Mouse (Mus musculus) midbrain, embryonic 16.5 days (tissue): ENCODE measurements around the gene Psmb2. TPM values are rescaled to one million over a fixed set of nuclear protein-coding genes. Genes with fewer than 3 reads are reported as not detected.

ENCODE experiments used
- ATAC-seq: fragments of 200-750 bp; cut with Nextera tagmentation; 2 replicates; pipeline ENCODE4 v1.8.0; 2017; ENCODE audit warnings: moderate TSS enrichment
- H3K27ac ChIP-seq: fragments of 300-500 bp; sonication (generic); 2 replicates; pipeline ENCODE4 v1.5.1; 2014; ENCODE audit warnings: mild to moderate bottlenecking, low read length, mixed read lengths
- H3K27me3 ChIP-seq: fragments of 300-500 bp; sonication (generic); 2 replicates; pipeline ENCODE4 v1.6.1; 2014; ENCODE audit warnings: low read depth, low read length, mixed read lengths; ENCODE audit not compliant: control insufficient read depth, insufficient read depth
- H3K36me3 ChIP-seq: fragments of 300-500 bp; sonication (generic); 2 replicates; pipeline ENCODE4 v1.6.1; 2014; ENCODE audit warnings: mild to moderate bottlenecking, low read length, moderate library complexity, mixed read lengths; ENCODE audit not compliant: control insufficient read depth, insufficient read depth
- H3K4me1 ChIP-seq: fragments of 300-500 bp; sonication (generic); 2 replicates; pipeline ENCODE4 v1.6.1; 2014; ENCODE audit warnings: mild to moderate bottlenecking, low read length, mixed read lengths; ENCODE audit not compliant: control insufficient read depth, insufficient read depth
- H3K4me2 ChIP-seq: fragments of 300-500 bp; sonication (generic); 2 replicates; pipeline ENCODE4 v1.6.1; 2014; ENCODE audit warnings: mild to moderate bottlenecking, low read length, mixed read lengths
- H3K4me3 ChIP-seq: fragments of 300-500 bp; sonication (generic); 2 replicates; pipeline ENCODE4 v1.5.1; 2014; ENCODE audit warnings: low read depth, mild to moderate bottlenecking, low read length, moderate library complexity, mixed read lengths
- H3K9ac ChIP-seq: fragments of 300-500 bp; sonication (generic); 2 replicates; pipeline ENCODE4 v1.6.1; 2014; ENCODE audit warnings: low read depth, low read length, mixed read lengths
- H3K9me3 ChIP-seq: fragments of 300-500 bp; sonication (generic); replicated peaks from 2 replicates; pipeline ENCODE4 v1.6.1; 2014; ENCODE audit warnings: mild to moderate bottlenecking, low read length, mixed read lengths; ENCODE audit not compliant: control insufficient read depth, poor library complexity, severe bottlenecking
- WGBS: fragments of 180-500 bp; shearing (Covaris S2); extraction: QIAGEN DNeasy Blood & Tissue Kit; methylation state at CpG from one replicate; pipeline ENCODE4 v1.1.7; 2014; 5-methylcytosine and 5-hydroxymethylcytosine counted together
- polyA plus RNA-seq: library from polyadenylated mRNA; unstranded; fragments of >200 nt; fragmentation: Nextera tagmentation; extraction: Ambion mirVana; gene quantifications from 2 replicates; pipeline ENCODE4 v1.2.1, GENCODE M21; 2015

Gene Psmb2
- 393 and 408 TPM in 2 replicates for polyA plus RNA-seq

DNA sequence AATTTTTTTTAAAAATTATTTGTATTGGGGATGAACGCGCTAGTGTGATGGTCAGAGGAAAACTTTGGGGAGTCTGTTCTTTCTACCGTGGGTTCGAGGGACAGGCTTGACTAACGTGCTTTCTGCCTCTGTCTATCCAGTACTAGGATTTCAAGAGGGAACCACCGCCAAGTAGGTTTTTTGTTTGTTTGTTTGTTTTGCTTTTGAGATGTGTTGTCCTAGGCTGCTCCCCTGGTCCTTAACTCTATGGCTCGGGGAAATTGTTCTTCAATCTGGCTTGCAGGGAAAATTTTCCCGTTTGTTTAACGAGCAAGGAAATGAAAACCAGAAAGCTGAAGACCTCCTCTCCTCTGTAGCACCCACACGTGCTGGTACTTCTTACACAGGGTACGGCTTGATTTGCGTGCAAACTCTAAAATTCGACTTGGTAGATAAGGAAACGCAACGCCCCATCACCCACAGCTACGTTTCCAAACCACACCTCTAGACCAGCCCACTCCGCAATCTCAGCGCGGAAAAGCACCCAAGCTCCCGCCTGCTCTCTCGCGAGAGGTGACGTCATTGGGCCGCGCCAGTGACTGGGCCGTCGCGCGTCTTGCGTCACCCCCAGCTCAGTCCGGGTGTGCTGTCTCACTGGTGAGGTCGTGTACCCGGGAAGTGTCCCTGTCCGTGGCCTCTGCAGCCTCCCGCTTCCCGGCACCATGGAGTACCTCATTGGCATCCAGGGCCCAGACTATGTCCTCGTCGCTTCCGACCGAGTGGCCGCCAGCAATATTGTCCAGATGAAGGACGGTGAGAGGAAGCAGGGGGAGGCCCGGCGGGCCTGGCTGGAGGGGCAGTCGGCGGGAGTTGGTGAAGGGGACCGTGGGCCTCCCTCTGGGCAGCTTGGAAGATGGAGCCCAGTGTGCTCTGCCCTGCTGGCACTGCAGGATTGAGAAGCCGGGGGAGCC, at the start of gene Psmb2:
Gene Psmb2, plus strand, starts transcription at position 577 of the 950 bp plus-strand sequence.
- peak within 1 kb of the TSS; percentile 99 for H3K9ac ChIP-seq
- ATAC-seq, result peak; percentile 98
- peak within 1 kb of the TSS; percentile 98 for H3K4me2 ChIP-seq
- H3K4me3 ChIP-seq, result peak within 1 kb of the TSS; percentile 100
- 3% methylated on average over 48 of the region's 48 CpGs for WGBS
- H3K9me3 ChIP-seq, result no peaks in the 10 kb centered on the region
- peak within 1 kb of the TSS; percentile 79 for H3K27ac ChIP-seq
- peaks cover 20% of the 10 kb centered on the region for H3K4me1 ChIP-seq
- H3K36me3 ChIP-seq, result 0 out of 2 replicates have a peak, but pooled peaks cover 2% of the 10 kb centered on the region
- no peaks in the 10 kb centered on the region for H3K27me3 ChIP-seq

- no peak overlapping the region for H3K9ac ChIP-seq
- no peak for ATAC-seq
- H3K4me1 ChIP-seq, result peaks cover 17% of the 10 kb centered on the region
- H3K4me3 ChIP-seq, result no peak overlapping the region
- H3K36me3 ChIP-seq, result no peaks in the 10 kb centered on the region
- peaks cover 4% of the 10 kb centered on the region for H3K27me3 ChIP-seq
- 50% methylated on average over 2 of the region's 2 CpGs for WGBS
- no peak overlapping the region for H3K4me2 ChIP-seq
- no peak overlapping the region for H3K27ac ChIP-seq
- no peaks in the 10 kb centered on the region for H3K9me3 ChIP-seq
Observed at GRCm38 (mm10) chr4:126631922-126632321, 45.5 kb upstream of the Psmb2 start.

DNA sequence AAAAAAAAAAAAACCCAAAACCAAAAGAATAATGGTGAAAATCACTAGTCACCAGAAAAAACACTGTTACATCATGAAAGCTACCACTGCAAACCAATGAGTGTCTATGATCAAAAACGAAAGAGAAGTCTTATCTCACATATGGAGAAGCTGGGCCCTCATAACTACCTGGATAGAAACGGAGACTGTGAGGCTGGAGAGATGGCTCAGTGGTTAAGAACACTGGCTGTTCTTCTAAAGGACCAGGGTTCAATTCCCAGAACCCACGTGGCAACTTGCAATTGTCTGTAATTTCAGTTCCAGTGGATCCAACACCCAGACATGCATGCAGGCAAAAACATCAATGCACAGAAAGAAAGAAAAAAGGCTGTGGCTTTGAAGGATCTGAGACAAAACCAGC, 44.8 kb upstream of the Psmb2 start:
- Histone ChIP-seq H3K36me3 (no peaks in the 10 kb centered on the region), H3K9ac (no peak overlapping the region), H3K9me3 (no peaks in the 10 kb centered on the region), H3K27ac (no peak overlapping the region), H3K27me3 (peaks cover 8% of the 10 kb centered on the region), H3K4me2 (no peak overlapping the region), H3K4me1 (peaks cover 9% of the 10 kb centered on the region), H3K4me3 (no peak overlapping the region)
- no peak for ATAC-seq
- 66% methylated on average over 3 of the region's 3 CpGs for WGBS

DNA sequence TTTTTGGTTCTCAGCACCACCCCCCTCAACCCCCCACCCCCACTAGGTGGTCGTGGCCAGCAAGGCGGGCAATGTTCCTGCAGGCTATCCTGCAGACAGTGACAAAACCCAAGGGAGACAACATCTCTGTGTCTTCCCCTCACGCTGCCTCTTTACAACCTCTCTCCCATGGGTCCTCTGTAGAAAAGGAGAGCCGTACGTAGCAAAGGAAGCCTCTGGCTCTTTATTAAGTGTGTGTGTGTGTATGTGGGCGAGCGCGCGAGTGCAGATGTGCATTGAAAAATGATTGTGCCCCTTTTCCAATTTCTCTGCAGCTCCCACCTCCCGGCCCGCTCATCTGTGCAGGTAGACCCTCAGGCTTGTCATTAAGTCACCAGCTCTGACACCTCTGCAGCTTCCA, 41.1 kb upstream of the Psmb2 start:
- WGBS, result 15% methylated on average over 11 of the region's 11 CpGs
- peak overlapping the region; percentile 18; the same call in 1 of the 2 replicates for H3K4me3 ChIP-seq
- ATAC-seq, result no peak
- no peak overlapping the region for H3K27ac ChIP-seq
- no peaks in the 10 kb centered on the region for H3K36me3 ChIP-seq
- peaks cover 11% of the 10 kb centered on the region for H3K27me3 ChIP-seq
- H3K9me3 ChIP-seq, result no peaks in the 10 kb centered on the region
- H3K4me2 ChIP-seq, result peak overlapping the region; percentile 39
- peaks cover 6% of the 10 kb centered on the region; the same call in 1 of the 2 replicates for H3K4me1 ChIP-seq
- H3K9ac ChIP-seq, result peak overlapping the region; percentile 22; the same call in 1 of the 2 replicates

DNA sequence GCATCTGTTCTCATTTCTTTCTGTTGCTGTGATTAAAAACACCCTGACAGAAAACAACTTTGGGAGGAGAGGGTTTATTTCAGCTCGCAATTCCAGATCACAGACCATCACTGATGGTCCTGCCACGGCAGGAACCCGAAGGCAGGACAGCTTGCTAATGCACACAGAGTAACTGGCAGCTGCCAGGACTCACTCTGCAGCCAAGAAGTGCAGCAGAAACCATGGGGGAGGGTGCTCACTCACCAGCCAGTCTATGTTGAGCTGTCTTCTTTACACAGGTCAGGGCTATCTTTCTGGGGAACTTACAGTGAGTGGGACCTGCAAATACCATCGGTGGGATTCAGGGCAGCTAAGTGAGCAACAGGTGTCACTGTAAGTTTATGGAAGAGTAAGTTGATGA, 40.0 kb upstream of the Psmb2 start:
- H3K4me1 ChIP-seq, result peaks cover 6% of the 10 kb centered on the region; the same call in 1 of the 2 replicates
- no peaks in the 10 kb centered on the region for H3K9me3 ChIP-seq
- no peak overlapping the region for H3K4me2 ChIP-seq
- H3K36me3 ChIP-seq, result no peaks in the 10 kb centered on the region
- H3K27ac ChIP-seq, result no peak overlapping the region
- H3K4me3 ChIP-seq, result no peak overlapping the region
- 82% methylated on average over 4 of the region's 4 CpGs for WGBS
- peaks cover 13% of the 10 kb centered on the region for H3K27me3 ChIP-seq
- H3K9ac ChIP-seq, result no peak overlapping the region
- ATAC-seq, result no peak

DNA sequence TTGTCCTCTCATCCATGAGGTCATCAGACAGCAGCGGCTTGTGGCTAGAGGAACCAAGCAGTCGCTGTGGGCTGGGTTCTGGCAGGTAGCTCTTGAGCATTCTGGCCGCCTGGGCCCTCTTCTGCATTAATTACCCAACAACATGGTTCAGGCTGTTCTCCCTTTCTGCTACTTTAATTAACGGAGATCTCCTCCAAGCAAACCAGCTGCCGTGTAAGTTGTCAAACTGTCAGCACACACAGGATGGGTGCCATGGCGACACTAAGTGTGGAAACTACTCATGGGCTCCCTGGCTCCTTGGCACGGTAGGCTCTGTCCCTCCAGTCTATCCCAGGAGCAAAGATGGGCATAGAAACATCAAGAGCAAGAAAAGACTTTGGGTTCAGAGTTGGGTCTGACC, 38.1 kb upstream of the Psmb2 start:
- Histone ChIP-seq H3K9me3 (no peaks in the 10 kb centered on the region), H3K27ac (no peak overlapping the region), H3K36me3 (no peaks in the 10 kb centered on the region), H3K4me1 (peaks cover 6% of the 10 kb centered on the region; the same call in 1 of the 2 replicates), H3K4me3 (no peak overlapping the region), H3K4me2 (no peak overlapping the region), H3K9ac (no peak overlapping the region), H3K27me3 (peaks cover 13% of the 10 kb centered on the region)
- 52% methylated on average over 7 of the region's 7 CpGs for WGBS
- no peak for ATAC-seq

DNA sequence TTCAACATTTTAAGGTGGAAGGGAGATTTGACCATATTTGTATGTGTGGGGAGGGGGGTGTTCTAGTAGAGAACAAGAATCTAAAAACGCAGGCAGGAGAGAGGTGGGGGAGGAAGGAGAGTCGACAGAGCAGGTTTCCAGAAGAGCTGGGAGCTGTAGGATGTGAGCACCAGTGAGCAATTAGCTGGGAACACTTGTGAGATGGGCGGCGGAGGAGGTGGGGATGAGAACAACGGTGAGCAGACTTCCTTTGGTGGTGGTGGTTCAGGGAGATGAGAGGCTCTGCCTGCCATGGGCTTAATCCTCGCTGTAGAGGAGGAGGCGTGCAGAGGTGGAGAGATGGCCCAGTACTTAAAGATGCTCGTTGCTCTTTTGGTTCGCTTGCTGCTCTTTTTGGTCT, 35.5 kb upstream of the Psmb2 start:
- Histone ChIP-seq H3K27me3 (peaks cover 10% of the 10 kb centered on the region; the same call in 1 of the 2 replicates), H3K36me3 (no peaks in the 10 kb centered on the region), H3K27ac (no peak overlapping the region), H3K4me2 (no peak overlapping the region), H3K4me3 (no peak overlapping the region), H3K9ac (no peak overlapping the region), H3K4me1 (no peaks in the 10 kb centered on the region), H3K9me3 (no peaks in the 10 kb centered on the region)
- no peak for ATAC-seq
- 37% methylated on average over 9 of the region's 9 CpGs for WGBS

- ATAC-seq, result no peak
- Histone ChIP-seq H3K9me3 (no peaks in the 10 kb centered on the region), H3K4me3 (no peak overlapping the region), H3K9ac (no peak overlapping the region), H3K36me3 (no peaks in the 10 kb centered on the region), H3K4me2 (no peak overlapping the region), H3K4me1 (0 out of 2 replicates have a peak, but pooled peaks cover 4% of the 10 kb centered on the region), H3K27me3 (peaks cover 4% of the 10 kb centered on the region; the same call in 1 of the 2 replicates), H3K27ac (no peak overlapping the region)
- 77% methylated on average over 4 of the region's 4 CpGs for WGBS
Observed at GRCm38 (mm10) chr4:126643815-126644214, 33.6 kb upstream of the Psmb2 start.
